Mouse (Mus musculus) left cerebral cortex, adult 2 months (tissue): ENCODE measurements around the gene Mindy1. TPM values are rescaled to one million over a fixed set of nuclear protein-coding genes. Genes with fewer than 3 reads are reported as not detected.
A peak's percentile ranks its signal among the peaks of the same experiment; 100 is the strongest.

Source experiments
- DNase-seq, 2 experiments: peaks; one replicate each; pipeline ENCODE4 v3.0.0; 2021 to 2022; ENCODE audit warnings: low spot score in 2 of 2, mixed read lengths in 1 of 2; ENCODE audit errors: extremely low spot score in 1 of 2
- H3K27ac ChIP-seq: fragments of 200-600 bp; 2 replicates; pipeline ENCODE4 v1.8.1; 2022
- H3K4me3 ChIP-seq: fragments of 200-600 bp; 2 replicates; pipeline ENCODE4 v1.8.1; 2022
- CTCF ChIP-seq: fragments of 200-600 bp; IDR thresholded peaks from 2 replicates; pipeline ENCODE4 v1.8.1; 2022; ENCODE audit warnings: antibody characterized with exemption, mild to moderate bottlenecking, moderate library complexity
- intact Hi-C: fragments of 180-260 bp; cut with DNase I; formaldehyde crosslinking; loops from one replicate; pipeline ENCODE4 v1.15.1; 2025
- total RNA-seq, 2 experiments: library from RNA; stranded (reverse); gene quantifications; 2 replicates each; pipeline ENCODE4 v1.2.3; 2021

Gene Mindy1
- total RNA-seq, 2 experiments from 2014 or later = 19.9 to 21.5 TPM

DNA sequence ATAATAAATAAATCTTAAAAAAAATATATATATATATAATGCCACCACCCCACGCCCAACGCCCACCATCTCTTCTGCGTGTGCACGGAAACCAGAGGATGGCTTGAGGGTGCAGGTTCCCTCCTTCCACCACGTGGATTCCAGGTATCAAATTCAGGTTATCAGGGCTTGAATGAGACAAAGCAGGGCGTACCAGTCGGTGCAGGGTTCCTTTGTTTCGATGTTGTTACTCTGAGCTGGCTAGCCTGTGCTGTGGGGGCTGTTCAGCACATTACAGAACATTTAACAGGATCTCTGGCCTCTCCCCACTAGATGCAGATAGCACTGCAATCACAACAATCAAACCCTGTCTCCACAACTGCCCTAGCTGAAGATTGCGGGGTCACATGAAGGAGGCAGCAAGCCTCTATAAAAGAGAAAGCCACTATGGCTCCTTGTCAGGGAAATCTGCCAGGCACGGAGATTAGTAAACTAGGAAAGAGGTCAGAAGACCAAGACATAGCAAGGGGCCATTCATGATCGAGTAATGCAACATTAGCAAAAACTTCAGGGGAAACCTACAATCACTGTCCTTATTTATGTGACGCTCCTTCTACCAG is 10.3 kb upstream of the Mindy1 start:
- Histone ChIP-seq H3K27ac (no peak overlapping the region), H3K4me3 (no peak overlapping the region)
- TF ChIP-seq CTCF = no peak
- DNase-seq = no peak
- intact Hi-C loops = loop anchor here (5.0 kb wide), 1 partner anchor 956 kb away; no protein-coding TSS in a partner anchor

DNA sequence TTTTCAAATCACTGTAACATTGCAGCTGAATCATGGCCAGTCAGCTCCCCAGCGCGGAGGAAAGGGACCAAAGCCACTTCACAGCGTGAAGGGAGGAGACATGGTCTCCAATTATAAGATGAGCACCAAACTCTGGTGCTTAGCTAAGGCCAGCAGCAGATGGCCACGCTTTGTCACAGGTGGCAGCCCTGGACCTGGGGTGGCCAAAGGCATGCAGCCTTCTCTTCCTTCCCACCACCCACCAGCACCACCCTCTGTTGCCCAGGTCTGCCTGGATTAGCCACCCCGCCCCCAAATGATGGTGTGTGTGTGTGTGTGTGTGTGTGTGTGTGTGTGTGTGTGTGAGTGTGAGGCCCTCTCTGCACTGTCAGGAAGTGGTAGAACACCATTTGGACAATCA is 7.7 kb upstream of the Mindy1 start:
- H3K4me3 ChIP-seq = no peak overlapping the region
- DNase-seq = no peak
- H3K27ac ChIP-seq = no peak overlapping the region
- intact Hi-C loops = loop anchor here (5.0 kb wide), 1 partner anchor 954 kb away; no protein-coding TSS in a partner anchor
- no peak for TF ChIP-seq CTCF

DNA sequence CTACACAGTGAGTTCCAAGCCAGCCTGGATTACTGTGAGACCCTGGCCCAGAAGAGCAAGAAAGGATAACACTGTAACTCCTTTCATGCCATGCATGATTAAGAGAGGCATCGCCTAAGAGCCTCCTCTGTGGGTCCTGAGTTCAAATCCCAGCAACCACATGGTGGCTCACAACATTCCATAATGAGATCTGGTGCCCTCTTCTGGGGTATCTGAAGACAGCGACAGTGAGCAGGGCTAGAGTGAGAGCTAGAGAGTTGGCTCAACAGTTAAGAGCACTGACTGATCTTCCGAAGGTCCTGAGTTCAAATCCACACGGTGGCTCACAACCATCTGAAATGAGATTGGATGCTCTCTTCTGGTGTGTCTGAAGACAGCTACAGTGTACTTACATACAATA is 6.7 kb upstream of the Mindy1 start:
- no peak; the same call in 1 of the 2 replicates for TF ChIP-seq CTCF
- no peak overlapping the region for H3K4me3 ChIP-seq
- H3K27ac ChIP-seq = no peak overlapping the region
- DNase-seq = no peak
- intact Hi-C loops = loop anchor here (5.0 kb wide), 1 partner anchor 953 kb away; no protein-coding TSS in a partner anchor

DNA sequence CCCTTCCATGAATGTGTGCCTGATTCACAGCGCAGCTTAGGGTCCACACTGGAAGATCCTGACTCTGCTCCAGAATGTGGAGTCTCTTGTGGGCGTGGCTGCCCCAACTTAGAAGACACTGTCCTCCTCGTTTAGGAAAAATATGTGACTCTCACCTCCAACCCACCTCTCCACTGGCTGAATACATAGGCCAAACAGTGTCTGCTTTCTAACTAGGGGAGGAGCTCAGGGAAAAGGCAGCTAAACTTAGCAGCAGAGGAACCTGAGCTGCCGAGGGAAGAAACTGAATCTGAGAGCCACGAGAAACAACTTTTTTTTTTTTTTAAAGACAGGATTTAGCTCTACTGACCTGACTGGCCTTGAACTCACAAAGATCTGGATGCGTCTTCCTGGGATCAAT is 6.0 kb upstream of the Mindy1 start:
- intact Hi-C loops = no loop called here
- no peak overlapping the region for H3K4me3 ChIP-seq
- DNase-seq = no peak
- no peak for TF ChIP-seq CTCF
- no peak overlapping the region for H3K27ac ChIP-seq

DNA sequence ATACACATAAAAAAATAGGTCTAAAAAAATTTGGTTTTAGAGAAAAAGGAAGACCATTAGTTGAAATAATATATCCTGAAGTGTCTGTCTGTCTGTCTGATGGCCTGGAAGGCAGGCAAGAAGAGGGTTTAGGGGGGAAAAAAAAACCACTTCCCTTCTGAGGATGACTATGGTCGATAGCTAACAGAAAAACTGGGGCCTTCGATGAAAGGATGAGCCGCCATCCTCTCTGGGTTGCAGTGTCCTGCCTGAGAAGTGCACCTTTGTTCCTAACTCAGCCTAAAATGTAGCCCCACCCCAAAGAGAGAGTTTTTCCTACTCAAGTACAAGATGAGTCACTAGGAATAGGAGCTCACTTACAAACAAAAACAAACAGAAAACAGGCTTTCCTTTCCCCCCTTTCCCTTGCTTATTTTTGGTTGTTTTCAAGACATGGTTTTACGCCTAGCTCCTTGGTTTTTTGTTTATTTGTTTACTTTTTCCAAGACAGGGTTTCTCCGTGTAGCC is 4.7 kb upstream of the Mindy1 start:
- Histone ChIP-seq H3K27ac (no peak overlapping the region), H3K4me3 (no peak overlapping the region)
- no peak for TF ChIP-seq CTCF
- DNase-seq = no peak
- intact Hi-C loops = no loop called here

DNA sequence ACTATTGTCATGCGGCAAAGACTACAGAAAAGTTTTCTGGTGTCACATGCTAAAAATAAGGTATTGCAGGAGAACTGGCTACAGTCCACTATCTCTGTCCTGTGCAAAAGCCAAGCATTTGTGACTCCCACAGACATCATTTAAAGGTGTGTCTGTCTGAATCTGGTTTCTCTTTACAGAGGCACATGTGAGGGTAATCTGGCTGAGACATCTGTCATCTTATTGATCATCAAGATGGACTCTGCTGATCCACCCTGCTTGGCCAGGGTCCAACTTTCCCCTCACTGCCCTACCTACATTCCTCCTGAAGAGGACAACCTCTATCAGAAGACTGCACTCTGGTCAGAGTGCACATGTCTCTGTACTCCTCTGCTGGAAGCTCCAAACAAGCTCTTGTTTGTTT is 4.0 kb upstream of the Mindy1 start:
- no peak overlapping the region for H3K27ac ChIP-seq
- no peak overlapping the region for H3K4me3 ChIP-seq
- DNase-seq = no peak
- intact Hi-C loops = no loop called here
- no peak for TF ChIP-seq CTCF

DNA sequence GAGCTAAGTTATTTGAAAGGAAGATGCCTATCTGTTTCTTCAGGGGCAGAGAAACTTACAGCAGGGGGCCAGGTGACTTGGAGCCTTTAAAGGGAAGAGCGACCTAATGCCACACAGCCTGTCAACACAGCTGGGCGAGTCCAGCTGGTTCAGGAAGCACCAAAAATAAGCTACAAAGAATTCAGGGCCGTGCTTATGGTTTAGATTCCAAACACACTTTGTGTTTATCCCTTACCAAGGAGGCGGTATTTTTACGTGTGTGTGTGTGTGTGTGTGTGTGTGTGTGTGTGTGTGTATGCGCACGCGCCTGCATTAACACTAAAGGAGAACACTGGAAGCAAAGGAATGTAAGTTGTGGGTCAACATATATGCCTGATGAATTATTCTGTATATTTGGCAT is 398 bp upstream of the Mindy1 start:
- intact Hi-C loops = loop anchor here (1.0 to 5.0 kb wide), 3 partner anchors 50 to 138 kb away; partner anchors contain the start of genes Gabpb2 and Tnfaip8l2

DNA sequence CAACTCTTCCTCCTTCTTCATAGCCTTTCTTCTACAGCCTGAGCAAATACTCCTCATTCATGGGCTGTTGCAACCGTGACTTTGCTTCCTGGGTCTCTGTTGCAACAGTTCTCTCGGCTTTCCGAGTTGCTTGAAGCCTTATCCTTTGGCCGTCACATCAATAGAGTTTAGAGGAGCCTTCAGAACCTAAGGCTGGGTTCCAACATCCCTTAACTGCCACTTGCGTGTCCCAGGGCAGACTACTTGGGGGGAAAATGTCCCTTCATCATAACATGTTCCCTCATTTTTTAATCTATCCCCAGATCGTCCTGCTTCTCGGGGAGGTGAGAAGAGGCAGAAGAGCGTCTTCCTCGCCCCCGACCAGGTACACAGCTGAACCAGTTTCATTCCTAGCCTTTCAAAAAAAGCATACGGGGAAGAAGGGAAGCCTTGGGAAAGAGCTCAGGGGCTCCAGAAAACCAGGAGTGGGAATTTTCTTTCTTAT is 1.3 kb downstream of the Mindy1 start:
- intact Hi-C loops = loop anchor here (2.0 to 5.0 kb wide), 3 partner anchors 30 to 152 kb away; partner anchors contain the start of genes Arnt and Tnfaip8l2
- DNase-seq = no peak

More for the DNA sequence above, 398 bp upstream of the Mindy1 start:
- H3K4me3 ChIP-seq = peak overlapping the region; percentile 57
- no peak for TF ChIP-seq CTCF
- DNase-seq = peak in 1 of 2 experiments; percentile 26
- peak overlapping the region; percentile 97 for H3K27ac ChIP-seq

DNA sequence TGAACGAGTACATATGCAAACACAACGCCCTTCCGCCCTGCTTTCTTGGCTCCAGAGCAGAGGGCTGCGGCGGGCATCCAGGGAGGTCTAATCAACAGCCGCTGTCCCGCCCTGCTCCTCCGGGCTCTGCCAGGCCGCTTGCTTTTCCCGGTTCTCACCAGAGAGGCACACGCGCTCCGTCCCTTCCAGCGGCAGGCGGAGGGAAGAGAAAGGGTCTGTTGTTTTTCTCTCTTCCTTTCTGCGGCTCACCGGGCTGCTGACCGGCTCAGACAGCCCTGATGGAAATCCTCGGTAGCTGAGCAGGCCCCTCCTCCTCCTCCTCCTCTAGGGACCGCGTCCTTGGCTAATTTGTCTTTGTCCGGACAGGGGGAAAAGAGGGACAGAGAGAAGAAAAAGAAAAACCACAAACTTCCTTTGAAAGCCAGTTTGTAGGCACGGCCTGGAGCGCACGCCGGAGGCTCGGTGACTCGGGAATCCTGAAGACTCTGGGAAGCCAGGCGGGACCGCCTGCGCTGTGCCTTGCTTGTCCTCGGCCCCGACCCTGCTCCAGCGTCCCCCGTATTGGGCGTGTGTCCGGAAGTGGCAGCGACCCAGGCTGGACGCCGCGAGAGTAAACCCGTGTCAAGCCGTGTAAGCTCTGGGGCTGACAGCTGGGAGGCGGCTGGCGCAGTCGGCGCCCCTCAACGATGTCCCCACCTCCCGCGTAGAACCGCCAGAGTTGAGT is 1.9 kb downstream of the Mindy1 start:
- peak overlapping the region; percentile 97 for H3K27ac ChIP-seq
- intact Hi-C loops = loop anchor here (2.0 to 5.0 kb wide), 3 partner anchors 30 to 152 kb away; partner anchors contain the start of genes Arnt and Tnfaip8l2
- DNase-seq = peak; percentile 70
- TF ChIP-seq CTCF = peak; percentile 36
- peak overlapping the region; percentile 57 for H3K4me3 ChIP-seq

More for the DNA sequence above, 1.3 kb downstream of the Mindy1 start:
- Histone ChIP-seq H3K27ac (peak overlapping the region; percentile 97), H3K4me3 (peak overlapping the region; percentile 57)
- no peak for TF ChIP-seq CTCF

DNA sequence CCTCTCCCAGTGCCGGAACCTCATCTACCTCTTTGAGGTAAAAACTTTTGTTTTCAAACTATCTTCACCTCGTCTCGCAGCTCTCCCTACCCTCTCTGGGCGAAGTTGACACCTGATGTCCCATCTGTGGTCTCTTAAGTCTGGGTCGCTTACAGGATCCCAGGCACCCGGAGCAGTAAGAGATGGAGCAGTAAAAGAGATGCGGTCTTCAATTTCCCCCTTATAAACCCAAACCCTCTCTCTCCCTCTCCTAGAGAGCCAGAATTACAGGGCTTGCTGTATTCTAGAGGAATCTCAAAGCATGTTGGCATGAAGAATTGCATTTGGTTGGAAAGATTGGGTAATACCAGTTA is 2.4 kb downstream of the Mindy1 start:
- TF ChIP-seq CTCF = no peak
- intact Hi-C loops = loop anchor here (2.0 to 5.0 kb wide), 3 partner anchors 29 to 151 kb away; partner anchors contain the start of genes Arnt and Tnfaip8l2
- Histone ChIP-seq H3K4me3 (peak overlapping the region; percentile 57), H3K27ac (peak overlapping the region; percentile 97)
- no peak for DNase-seq

DNA sequence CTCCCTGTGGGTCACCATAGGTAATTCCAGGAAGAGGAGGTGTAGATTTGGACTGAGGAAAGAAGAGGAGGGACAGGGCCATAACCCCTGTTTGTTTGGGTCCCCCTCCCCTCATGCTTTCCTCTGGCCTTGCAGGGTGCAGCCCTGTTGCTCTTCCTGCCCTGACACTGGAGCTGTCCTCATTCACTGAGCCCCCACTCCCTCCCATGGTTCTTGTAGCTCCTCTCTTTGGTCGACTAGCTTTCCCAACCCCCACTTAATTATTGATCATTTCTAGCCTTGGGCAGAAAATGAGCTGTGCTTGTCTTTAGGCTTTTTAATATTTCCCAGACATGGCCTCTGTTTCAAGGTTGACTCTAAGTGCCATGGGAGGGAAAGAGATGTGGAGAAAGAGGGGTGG is 2.9 kb downstream of the Mindy1 start:
- Histone ChIP-seq H3K4me3 (peak overlapping the region; percentile 57), H3K27ac (peak overlapping the region; percentile 97)
- intact Hi-C loops = loop anchor here (5.0 kb wide), 1 partner anchor 142 kb away; the partner anchor contains the start of gene Tnfaip8l2
- no peak for TF ChIP-seq CTCF
- no peak for DNase-seq
